Mouse (Mus musculus): Measurements from ENCODE around the gene Col5a2.

- no peak for TF ChIP-seq POLR2A (IDR thresholded peaks at IDR 0.05; ENCODE audit: insufficient read depth, low read length)
- TF ChIP-seq CTCF (IDR thresholded peaks at IDR 0.05; ENCODE audit: low read depth, low read length), result no peak
- TF ChIP-seq EP300 (IDR thresholded peaks at IDR 0.05; ENCODE audit: insufficient read depth, low read depth, low read length), result no peak
Observed at GRCm38 (mm10) chr1:45531486-45531885, 28.4 kb upstream of the Col5a2 start.
